Mouse (Mus musculus) urinary bladder, adult 18-20 months (tissue): Measurements from ENCODE around the gene Tnks2.
A peak's percentile ranks its signal among the peaks of the same experiment; 100 is the strongest.
"Not testable (repeated sequence)": the region's sequence is repeated elsewhere in the genome, so short reads cannot be mapped to it uniquely, and the experiment has no call there.

Experiments
- DNase-seq, 2 experiments: peaks; one replicate each; pipeline ENCODE4 v3.0.0; 2022; ENCODE audit warnings: low spot score in 2 of 2, mixed read lengths in 2 of 2

The Tnks2 gene

GRCm38 (mm10) chr19:36822701-36823100 lies 11.3 kb upstream of the Tnks2 start:
- DNase-seq, result no peak

- DNase-seq, result no peak
These were observed 6.4 kb upstream of the Tnks2 start for GRCm38 (mm10) chr19:36827650-36828049.

- no peak for DNase-seq
These were observed 5.7 kb upstream of the Tnks2 start for GRCm38 (mm10) chr19:36828322-36828721.

GRCm38 (mm10) chr19:36832951-36833787 lies 863 bp upstream of the Tnks2 start:
- peak; percentile 25 to 46 for DNase-seq

GRCm38 (mm10) chr19:36834532-36835431 lies 750 bp downstream of the Tnks2 start:
- peak; percentile 37 to 54 for DNase-seq

GRCm38 (mm10) chr19:36836035-36836434 lies 2.0 kb downstream of the Tnks2 start:
- no peak for DNase-seq

GRCm38 (mm10) chr19:36840301-36840700 lies 6.3 kb downstream of the Tnks2 start:
- DNase-seq, result no peak

GRCm38 (mm10) chr19:36843866-36844265 lies 9.8 kb downstream of the Tnks2 start:
- no peak for DNase-seq

GRCm38 (mm10) chr19:36845924-36846323 lies 11.9 kb downstream of the Tnks2 start:
- no peak for DNase-seq

GRCm38 (mm10) chr19:36853831-36854230 lies 19.8 kb downstream of the Tnks2 start:
- DNase-seq, result no peak

GRCm38 (mm10) chr19:36857851-36858250 lies 23.8 kb downstream of the Tnks2 start:
- no peak for DNase-seq

- peak in 1 of 2 experiments; percentile 6 for DNase-seq
These were observed 26.4 kb downstream of the Tnks2 start for GRCm38 (mm10) chr19:36860393-36860792.

- DNase-seq, result no peak
These were observed 31.9 kb downstream of the Tnks2 start for GRCm38 (mm10) chr19:36865905-36866304.

GRCm38 (mm10) chr19:36867416-36867815 lies 33.4 kb downstream of the Tnks2 start:
- DNase-seq, result no peak

GRCm38 (mm10) chr19:36868675-36869074 lies 34.6 kb downstream of the Tnks2 start:
- not testable (repeated sequence) for DNase-seq

- DNase-seq, result no peak
These were observed 40.6 kb downstream of the Tnks2 start for GRCm38 (mm10) chr19:36874651-36875050.

- DNase-seq, result no peak
These were observed 43.3 kb downstream of the Tnks2 start for GRCm38 (mm10) chr19:36877329-36877728.

GRCm38 (mm10) chr19:36878743-36879495 lies 44.9 kb downstream of the Tnks2 start:
- no peak for DNase-seq

GRCm38 (mm10) chr19:36883119-36883518 lies 49.1 kb downstream of the Tnks2 start:
- DNase-seq, result no peak

GRCm38 (mm10) chr19:36886316-36886715 lies 52.3 kb downstream of the Tnks2 start:
- DNase-seq, result no peak

GRCm38 (mm10) chr19:36887706-36888105 lies 53.7 kb downstream of the Tnks2 start:
- DNase-seq, result no peak

- DNase-seq, result no peak
These were observed 57.7 kb downstream of the Tnks2 start for GRCm38 (mm10) chr19:36891746-36892145.
